Mouse (Mus musculus): ENCODE measurements at regions not wholly inside any gene's neighbourhood (a gene's known extent, or its start where the extent isn't known, plus 50 kb on each side); places are given as distances from the start of the nearest gene placed in this dataset.
"Not testable (repeated sequence)": the region's sequence is repeated elsewhere in the genome, so short reads cannot be mapped to it uniquely, and the experiment has no call there.

- Histone ChIP-seq H3K27ac (ENCODE audit: control insufficient read depth, insufficient read depth, low read depth, low read length, poor library complexity) (no peak overlapping the region), H3K4me1 (ENCODE audit: control insufficient read depth, insufficient read depth, low read length) (no peaks in the 10 kb centered on the region), H3K4me3 (replicated peaks; ENCODE audit: control insufficient read depth, low read depth, low read length) (no peak overlapping the region)
- TF ChIP-seq POLR2A (IDR thresholded peaks at IDR 0.05; ENCODE audit: borderline replicate concordance, control insufficient read depth, low read depth, low read length): no peak
- no peak for TF ChIP-seq CTCF (IDR thresholded peaks at IDR 0.05; ENCODE audit: control insufficient read depth, insufficient read depth, low read length)
- 18% methylated on average over 4 of the region's 4 CpGs for WGBS
Measured at GRCm38 (mm10) chr13:4776855-4777254, 167.9 kb upstream of the Akr1e1 start.

- Histone ChIP-seq H3K4me1 (ENCODE audit: control insufficient read depth, insufficient read depth, low read length) (no peaks in the 10 kb centered on the region), H3K27ac (ENCODE audit: control insufficient read depth, insufficient read depth, low read depth, low read length, poor library complexity) (no peak overlapping the region), H3K4me3 (replicated peaks; ENCODE audit: control insufficient read depth, low read depth, low read length) (no peak overlapping the region)
- 66% methylated on average over 2 of the region's 2 CpGs for WGBS
- TF ChIP-seq CTCF (IDR thresholded peaks at IDR 0.05; ENCODE audit: control insufficient read depth, insufficient read depth, low read length): no peak
Measured at GRCm38 (mm10) chr13:4772324-4772723, 163.3 kb upstream of the Akr1e1 start.

DNA sequence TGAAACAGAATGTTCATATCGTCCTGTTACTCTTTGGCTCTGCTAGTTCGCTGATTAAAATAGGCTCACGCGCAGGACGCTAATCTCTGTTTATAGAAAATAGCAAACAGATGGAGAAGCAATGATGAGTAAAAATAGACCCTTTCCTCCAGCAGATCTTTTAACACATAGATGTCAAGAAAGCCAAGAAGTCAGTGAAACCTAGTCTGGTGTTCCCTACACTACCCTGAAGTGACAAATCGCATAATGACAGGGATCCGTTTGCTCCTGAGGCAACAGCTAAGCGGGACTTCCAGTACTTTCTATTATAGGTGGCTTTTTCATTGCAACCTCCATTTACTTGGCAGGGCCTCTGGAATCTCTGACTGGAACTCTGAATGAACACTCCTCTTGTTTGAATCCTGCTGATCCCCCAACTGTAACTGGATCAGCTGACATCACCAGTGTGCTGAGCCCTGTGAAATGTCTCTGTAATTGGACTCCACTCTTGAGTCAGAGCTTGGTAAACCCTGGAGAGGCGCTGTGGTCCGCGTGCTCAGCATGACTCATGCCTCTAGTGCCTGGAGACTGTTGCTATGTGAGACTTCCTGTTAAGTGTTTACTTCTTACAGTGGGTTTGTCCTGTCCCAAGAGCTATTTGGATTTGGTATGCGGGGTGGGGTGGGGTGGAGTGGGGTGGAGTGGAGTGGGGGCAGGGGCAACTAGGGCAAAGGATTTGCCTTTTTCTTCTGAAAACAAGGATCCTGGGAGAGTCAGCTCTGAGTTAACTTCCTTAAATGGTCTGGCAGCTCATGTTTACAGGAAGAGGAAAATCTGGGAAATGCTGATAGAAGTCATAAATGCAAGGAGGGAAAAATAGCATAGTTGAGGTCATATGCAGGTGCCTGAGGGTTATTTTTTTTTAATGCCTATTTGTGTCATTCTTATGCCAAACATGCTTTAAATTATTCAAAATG is 162.4 kb upstream of the Akr1e1 start:
- no peak overlapping the region for H3K4me3 ChIP-seq (replicated peaks; ENCODE audit: control insufficient read depth, low read depth, low read length)
- H3K27ac ChIP-seq (ENCODE audit: control insufficient read depth, insufficient read depth, low read depth, low read length, poor library complexity): no peak overlapping the region; the same call in 1 of the 2 replicates
- no peaks in the 10 kb centered on the region for H3K4me1 ChIP-seq (ENCODE audit: control insufficient read depth, insufficient read depth, low read length)
- WGBS: 32% methylated on average over 12 of the region's 12 CpGs
- no peak for TF ChIP-seq POLR2A (IDR thresholded peaks at IDR 0.05; ENCODE audit: borderline replicate concordance, control insufficient read depth, low read depth, low read length)
- TF ChIP-seq CTCF (IDR thresholded peaks at IDR 0.05; ENCODE audit: control insufficient read depth, insufficient read depth, low read length): peak; percentile 17; the same call in 1 of the 2 replicates

- no peaks in the 10 kb centered on the region for H3K4me1 ChIP-seq (ENCODE audit: control insufficient read depth, insufficient read depth, low read length)
- TF ChIP-seq CTCF (IDR thresholded peaks at IDR 0.05; ENCODE audit: control insufficient read depth, insufficient read depth, low read length) (no peak), POLR2A (IDR thresholded peaks at IDR 0.05; ENCODE audit: borderline replicate concordance, control insufficient read depth, low read depth, low read length) (no peak)
- no peak overlapping the region for H3K27ac ChIP-seq (ENCODE audit: control insufficient read depth, insufficient read depth, low read depth, low read length, poor library complexity)
- 80% methylated on average over 3 of the region's 3 CpGs for WGBS
- no peak overlapping the region for H3K4me3 ChIP-seq (replicated peaks; ENCODE audit: control insufficient read depth, low read depth, low read length)
Measured at GRCm38 (mm10) chr13:4759965-4760364, 151.0 kb upstream of the Akr1e1 start.

- no peak overlapping the region for H3K27ac ChIP-seq (ENCODE audit: control insufficient read depth, insufficient read depth, low read depth, low read length, poor library complexity)
- no peak for TF ChIP-seq CTCF (IDR thresholded peaks at IDR 0.05; ENCODE audit: control insufficient read depth, insufficient read depth, low read length)
- no peak for TF ChIP-seq POLR2A (IDR thresholded peaks at IDR 0.05; ENCODE audit: borderline replicate concordance, control insufficient read depth, low read depth, low read length)
Measured at GRCm38 (mm10) chr13:4756529-4756928, 147.6 kb upstream of the Akr1e1 start.

DNA sequence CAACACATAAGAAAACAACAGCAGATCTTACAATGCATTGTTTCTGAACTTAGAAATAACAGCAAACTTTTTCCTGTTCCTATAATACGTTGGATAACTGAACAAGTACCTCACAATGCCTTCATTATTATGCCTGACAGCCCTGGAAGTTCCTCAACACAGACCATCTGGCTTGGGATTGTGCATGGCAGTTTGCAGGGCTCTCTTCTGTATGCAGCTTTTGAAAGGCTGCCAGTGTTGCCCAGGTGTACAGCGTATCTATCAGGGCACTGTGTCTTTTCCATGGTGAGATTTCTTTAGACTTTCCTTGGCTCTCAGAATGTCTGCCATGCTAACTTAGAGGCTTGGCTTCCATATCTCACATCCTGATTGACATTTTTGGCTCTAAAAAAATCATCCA is 134.0 kb upstream of the Akr1e1 start:
- no peak for TF ChIP-seq CTCF (IDR thresholded peaks at IDR 0.05; ENCODE audit: control insufficient read depth, insufficient read depth, low read length)
- no peak for TF ChIP-seq POLR2A (IDR thresholded peaks at IDR 0.05; ENCODE audit: borderline replicate concordance, control insufficient read depth, low read depth, low read length)
- Histone ChIP-seq H3K4me1 (ENCODE audit: control insufficient read depth, insufficient read depth, low read length) (no peaks in the 10 kb centered on the region), H3K4me3 (replicated peaks; ENCODE audit: control insufficient read depth, low read depth, low read length) (no peak overlapping the region), H3K27ac (ENCODE audit: control insufficient read depth, insufficient read depth, low read depth, low read length, poor library complexity) (no peak overlapping the region)
- 72% methylated on average over 2 of the region's 2 CpGs for WGBS

More at GRCm38 (mm10) chr13:4756529-4756928, 147.6 kb upstream of the Akr1e1 start:
- H3K4me3 ChIP-seq (replicated peaks; ENCODE audit: control insufficient read depth, low read depth, low read length): no peak overlapping the region
- H3K4me1 ChIP-seq (ENCODE audit: control insufficient read depth, insufficient read depth, low read length): no peaks in the 10 kb centered on the region

DNA sequence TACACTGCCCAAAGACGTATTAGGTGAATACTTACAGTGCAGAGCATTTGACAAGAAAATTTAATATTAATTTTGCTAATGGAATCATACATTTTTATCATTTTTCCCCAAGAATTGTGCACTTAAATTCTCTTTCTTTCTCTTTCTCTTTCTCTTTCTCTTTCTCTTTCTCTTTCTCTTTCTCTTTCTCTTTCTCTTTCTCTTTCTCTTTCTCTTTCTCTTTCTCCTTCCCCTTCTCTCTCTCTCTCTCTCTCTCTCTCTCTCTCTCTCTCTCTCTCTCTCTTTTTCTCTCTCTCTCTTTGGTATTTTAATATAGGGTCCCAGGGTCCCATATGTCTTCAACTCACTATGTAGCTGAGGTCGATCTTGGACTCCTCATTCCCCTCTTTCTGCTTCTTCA is 107.3 kb upstream of the Akr1e1 start:
- H3K27ac ChIP-seq (ENCODE audit: control insufficient read depth, insufficient read depth, low read depth, low read length, poor library complexity); H3K4me1 ChIP-seq (ENCODE audit: control insufficient read depth, insufficient read depth, low read length); H3K4me3 ChIP-seq (replicated peaks; ENCODE audit: control insufficient read depth, low read depth, low read length): not testable (repeated sequence)
- 71% methylated on average over 2 of the region's 2 CpGs for WGBS

DNA sequence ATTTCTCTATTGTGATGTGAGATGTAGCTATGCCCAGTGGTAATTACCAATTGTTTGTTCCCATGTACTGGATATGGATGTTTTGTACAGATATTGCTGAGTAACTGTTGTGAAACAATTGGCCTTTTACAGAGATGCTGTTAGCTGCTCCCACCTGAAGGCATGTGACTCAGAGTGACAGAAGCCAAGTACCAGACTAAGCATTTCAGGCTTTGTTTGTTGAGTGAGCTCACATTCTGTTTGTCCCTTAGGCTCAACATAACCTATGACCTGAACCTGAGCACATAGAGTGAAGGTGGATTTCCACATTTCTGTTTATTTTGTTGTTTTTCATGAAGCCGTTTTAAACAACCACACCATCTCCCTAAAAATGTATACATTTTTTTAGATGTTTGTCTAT is 105.8 kb upstream of the Akr1e1 start:
- WGBS: 87% methylated on average over 1 of the region's 1 CpGs
- Histone ChIP-seq H3K4me1 (ENCODE audit: control insufficient read depth, insufficient read depth, low read length) (no peaks in the 10 kb centered on the region), H3K4me3 (replicated peaks; ENCODE audit: control insufficient read depth, low read depth, low read length) (no peak overlapping the region), H3K27ac (ENCODE audit: control insufficient read depth, insufficient read depth, low read depth, low read length, poor library complexity) (no peak overlapping the region)
- TF ChIP-seq CTCF (IDR thresholded peaks at IDR 0.05; ENCODE audit: control insufficient read depth, insufficient read depth, low read length) (no peak), POLR2A (IDR thresholded peaks at IDR 0.05; ENCODE audit: borderline replicate concordance, control insufficient read depth, low read depth, low read length) (no peak)

DNA sequence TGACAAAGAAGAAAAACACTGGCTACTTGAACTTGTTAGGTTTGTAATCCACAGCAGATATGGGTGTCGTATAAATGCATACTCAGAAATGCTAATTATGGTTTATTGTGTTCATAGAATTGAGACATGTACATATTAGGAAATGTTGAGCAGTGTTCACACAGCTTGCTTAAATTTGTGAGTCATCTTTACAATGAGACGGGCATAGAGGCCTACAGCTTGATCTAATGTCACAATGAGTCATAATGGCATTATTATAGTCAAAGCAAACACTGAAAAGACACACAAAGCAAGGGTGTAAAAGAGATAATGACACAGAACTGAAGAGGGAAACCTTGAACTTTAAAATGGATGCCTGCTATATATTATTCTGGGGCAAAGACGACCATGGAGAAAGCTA is 103.7 kb upstream of the Akr1e1 start:
- Histone ChIP-seq H3K4me3 (replicated peaks; ENCODE audit: control insufficient read depth, low read depth, low read length) (no peak overlapping the region), H3K27ac (ENCODE audit: control insufficient read depth, insufficient read depth, low read depth, low read length, poor library complexity) (no peak overlapping the region), H3K4me1 (ENCODE audit: control insufficient read depth, insufficient read depth, low read length) (no peaks in the 10 kb centered on the region)
- WGBS: 70% methylated on average over 3 of the region's 3 CpGs
- TF ChIP-seq CTCF (IDR thresholded peaks at IDR 0.05; ENCODE audit: control insufficient read depth, insufficient read depth, low read length) (no peak), POLR2A (IDR thresholded peaks at IDR 0.05; ENCODE audit: borderline replicate concordance, control insufficient read depth, low read depth, low read length) (no peak)

GRCm38 (mm10) chr13:4699591-4699990 is 90.6 kb upstream of the Akr1e1 start:
- not testable (repeated sequence) for H3K27ac ChIP-seq (ENCODE audit: control insufficient read depth, insufficient read depth, low read depth, low read length, poor library complexity); H3K4me1 ChIP-seq (ENCODE audit: control insufficient read depth, insufficient read depth, low read length); H3K4me3 ChIP-seq (replicated peaks; ENCODE audit: control insufficient read depth, low read depth, low read length)
- WGBS: 70% methylated on average over 2 of the region's 2 CpGs

All from bone marrow, adult 2 months (tissue).